Mouse (Mus musculus): ENCODE results near the gene Scml2.
A peak's percentile ranks its signal among the peaks of the same experiment; 100 is the strongest.
"Not testable (repeated sequence)": the region's sequence is repeated elsewhere in the genome, so short reads cannot be mapped to it uniquely, and the experiment has no call there.

Gene Scml2

GRCm38 (mm10) chrX:161116893-161117292 lies at the start of gene Scml2:
TSS of gene Scml2 (plus strand) at chrX:161117193.
- not testable (repeated sequence) for DNase-seq

- not testable (repeated sequence) for DNase-seq
These were observed 41.4 kb upstream of the Scml2 start for GRCm38 (mm10) chrX:161075576-161075975.

- DNase-seq: peak; percentile 57
These were observed 45.5 kb downstream of the Scml2 start for GRCm38 (mm10) chrX:161162314-161163068.

GRCm38 (mm10) chrX:161163069-161163416 lies 46.0 kb downstream of the Scml2 start:
- no peak for DNase-seq

- DNase-seq: not testable (repeated sequence)
These were observed 170.2 kb downstream of the Scml2 start, which contains the start of gene Gm15262 for GRCm38 (mm10) chrX:161287156-161287555. TSS of gene Gm15262 (plus strand) at chrX:161287456.

Data from liver (tissue).